Mouse (Mus musculus): ENCODE measurements around the gene Frmpd3. TPM values are rescaled to one million over a fixed set of nuclear protein-coding genes. Genes with fewer than 3 reads are reported as not detected.

The Frmpd3 gene
- total RNA-seq, 2 experiments from 2014 or later: 25.8 to 26.1 TPM

GRCm38 (mm10) chrX:140437906-140438305 is 95.8 kb downstream of the Frmpd3 start:
- DNase-seq (ENCODE audit: low spot score in 2 of 2): no peak
- intact Hi-C loops (cut with DNase I): no loop called here

GRCm38 (mm10) chrX:140445551-140445950 is 103.5 kb downstream of the Frmpd3 start:
- intact Hi-C loops (cut with DNase I): no loop called here
- DNase-seq (ENCODE audit: low spot score in 2 of 2): no peak

GRCm38 (mm10) chrX:140450071-140450470 is 108.0 kb downstream of the Frmpd3 start:
- intact Hi-C loops (cut with DNase I): no loop called here

GRCm38 (mm10) chrX:140456279-140456731 is 114.2 kb downstream of the Frmpd3 start, which contains the start of gene Prps1:
Prps1 (plus strand) TSS chrX:140456613.
- intact Hi-C loops (cut with DNase I): no loop called here
- peak; percentile 79 to 90 for DNase-seq (ENCODE audit: low spot score in 2 of 2)

More at GRCm38 (mm10) chrX:140450071-140450470, 108.0 kb downstream of the Frmpd3 start:
- no peak for DNase-seq (ENCODE audit: low spot score in 2 of 2)

- DNase-seq (ENCODE audit: low spot score in 2 of 2): peak; percentile 3 to 14
- intact Hi-C loops (cut with DNase I): no loop called here
Measured at GRCm38 (mm10) chrX:140456751-140457491, 114.9 kb downstream of the Frmpd3 start.

- intact Hi-C loops (cut with DNase I): no loop called here
- peak in 1 of 2 experiments; percentile 1 for DNase-seq (ENCODE audit: low spot score in 2 of 2)
Measured at GRCm38 (mm10) chrX:140457502-140457901, 115.4 kb downstream of the Frmpd3 start.

- intact Hi-C loops (cut with DNase I): loop anchor here (5.0 kb wide), 1 partner anchor 124 kb away; the partner anchor contains the start of gene Tsc22d3
Measured at GRCm38 (mm10) chrX:140478231-140478630, 136.2 kb downstream of the Frmpd3 start.

GRCm38 (mm10) chrX:140479171-140479570 is 137.1 kb downstream of the Frmpd3 start:
- DNase-seq (ENCODE audit: low spot score in 2 of 2): peak; percentile 7 to 16
- intact Hi-C loops (cut with DNase I): loop anchor here (5.0 kb wide), 1 partner anchor 123 kb away; the partner anchor contains the start of gene Tsc22d3

More at GRCm38 (mm10) chrX:140478231-140478630, 136.2 kb downstream of the Frmpd3 start:
- DNase-seq (ENCODE audit: low spot score in 2 of 2): no peak

Small RNAs within 50 kb of the gene (microRNA-seq; reads per million reads assigned to microRNA genes)
- 292 to 312 reads per million in 2 experiments for gene Mir3475

Other genes starting within 250 kb of the Frmpd3 start
- gene Prps1, start 114.3 kb downstream of the Frmpd3 start, total RNA-seq (2021): 10 to 100 TPM; 63.5 to 83.1 TPM

All from left cerebral cortex, postnatal 25 days (tissue).